ENCODE assay signal across 8 mouse cellular contexts in genomic region chr2:3512076-3512475, GRCm38 (mm10). TPM values are rescaled to one million over a fixed set of nuclear protein-coding genes. Genes with fewer than 3 reads are reported as not detected.
A peak's percentile ranks its signal among the peaks of the same experiment; 100 is the strongest.
DNase-seq lines count a peak whose midpoint lies in the region; ATAC-seq lines count a peak whose summit lies in the region.

No protein-coding gene starts in this region.

- peak overlapping the region; percentile 96 for H3K4me2 ChIP-seq in forebrain, embryonic 13.5 days
- H3K4me2 ChIP-seq in kidney, embryonic 16.5 days (replicated peaks; ENCODE audit: low read depth, low read length), result peak overlapping the region; percentile 78

- peaks cover 21% of the 10 kb centered on the region for H3K4me1 ChIP-seq in forebrain, embryonic 13.5 days
- peaks cover 13% of the 10 kb centered on the region; the same call in 1 of the 2 replicates for H3K4me1 ChIP-seq in kidney, embryonic 16.5 days (ENCODE audit: insufficient read depth, low read length)

- H3K9me3 ChIP-seq in forebrain, embryonic 13.5 days (replicated peaks), result no peaks in the 10 kb centered on the region
- no peaks in the 10 kb centered on the region for H3K9me3 ChIP-seq in kidney, embryonic 16.5 days (ENCODE audit: low read length)

- H3K4me3 ChIP-seq in forebrain, embryonic 13.5 days, result peak overlapping the region; percentile 86
- H3K4me3 ChIP-seq in kidney, embryonic 16.5 days (ENCODE audit: low read length), result peak overlapping the region; percentile 86

- no peak for ATAC-seq in forebrain, embryonic 13.5 days
- ATAC-seq in kidney, embryonic 16.5 days (ENCODE audit: low FRiP score, low TSS enrichment), result no peak
- ATAC-seq in frontal cortex, adult (ENCODE audit: low TSS enrichment), result no peak

- peak overlapping the region; percentile 78; the same call in 1 of the 2 replicates for H3K27ac ChIP-seq in forebrain, embryonic 13.5 days
- H3K27ac ChIP-seq in kidney, embryonic 16.5 days (ENCODE audit: low read length), result peak overlapping the region; percentile 84

- peaks cover 35% of the 10 kb centered on the region for H3K36me3 ChIP-seq in forebrain, embryonic 13.5 days (ENCODE audit: poor library complexity, severe bottlenecking)
- peaks cover 26% of the 10 kb centered on the region for H3K36me3 ChIP-seq in kidney, embryonic 16.5 days (ENCODE audit: insufficient read depth, low read length)

- no peaks in the 10 kb centered on the region for H3K27me3 ChIP-seq in forebrain, embryonic 13.5 days
- H3K27me3 ChIP-seq in kidney, embryonic 16.5 days (ENCODE audit: insufficient read depth, low read length), result no peaks in the 10 kb centered on the region

- 0% methylated on average over 15 of the region's 15 CpGs for WGBS in forebrain, embryonic 13.5 days
- 0% methylated on average over 15 of the region's 15 CpGs for WGBS in kidney, embryonic 16.5 days

- DNase-seq in spleen, adult 18-20 months, result peak; percentile 16 to 26
- no peak for DNase-seq in spleen, adult 12 weeks (ENCODE audit: low spot score)
- peak; percentile 69 for DNase-seq in c-Kit-positive CD71-positive TER-119-negative erythroid progenitor cells, embryonic 14.5 days (ENCODE audit: low read depth)
- peak; percentile 12 for DNase-seq in lung, postnatal 25 days (ENCODE audit: low spot score)
- DNase-seq in spleen, postnatal 4 days (ENCODE audit: low spot score in 2 of 2), result peak; percentile 43 to 76

- H3K9ac ChIP-seq in forebrain, embryonic 13.5 days, result peak overlapping the region; percentile 86
- peak overlapping the region; percentile 89 for H3K9ac ChIP-seq in kidney, embryonic 16.5 days (replicated peaks; ENCODE audit: low read length)

RNA-seq across cellular contexts. Expression of gene Gm45902, which starts 0.5 kb away (rescaled TPM):
- 7.8 and 9.2 TPM in 2 replicates for polyA plus RNA-seq in forebrain, embryonic 13.5 days (2015; fragmentation: Nextera tagmentation; extraction: Ambion mirVana)
- 5.1 and 5.9 TPM in 2 replicates for polyA plus RNA-seq in kidney, embryonic 16.5 days (2015; fragmentation: Nextera tagmentation; extraction: Ambion mirVana)

RNA-seq across cellular contexts. Expression of gene Hspa14, which starts 0.5 kb away (rescaled TPM):
- polyA plus RNA-seq in forebrain, embryonic 13.5 days (2015; fragmentation: Nextera tagmentation; extraction: Ambion mirVana), result 93.6 and 106 TPM in 2 replicates
- 119 and 124 TPM in 2 replicates for polyA plus RNA-seq in kidney, embryonic 16.5 days (2015; fragmentation: Nextera tagmentation; extraction: Ambion mirVana)

RNA-seq across cellular contexts. Expression of gene Cdnf, which starts 0.8 kb away (rescaled TPM):
- polyA plus RNA-seq in forebrain, embryonic 13.5 days (2015; fragmentation: Nextera tagmentation; extraction: Ambion mirVana), result 0.20 and 0.31 TPM in 2 replicates
- 0.19 and 0.27 TPM in 2 replicates for polyA plus RNA-seq in kidney, embryonic 16.5 days (2015; fragmentation: Nextera tagmentation; extraction: Ambion mirVana)

RNA-seq across cellular contexts. Expression of gene Suv39h2, which starts 37.2 kb away (rescaled TPM):
- polyA plus RNA-seq in forebrain, embryonic 13.5 days (2015; fragmentation: Nextera tagmentation; extraction: Ambion mirVana), result 27.0 and 28.6 TPM in 2 replicates
- polyA plus RNA-seq in kidney, embryonic 16.5 days (2015; fragmentation: Nextera tagmentation; extraction: Ambion mirVana), result 14.2 and 14.5 TPM in 2 replicates

RNA-seq across cellular contexts. Expression of gene Fam107b, which starts 58.2 kb away (rescaled TPM):
- 43.5 and 45.2 TPM in 2 replicates for polyA plus RNA-seq in forebrain, embryonic 13.5 days (2015; fragmentation: Nextera tagmentation; extraction: Ambion mirVana)
- polyA plus RNA-seq in kidney, embryonic 16.5 days (2015; fragmentation: Nextera tagmentation; extraction: Ambion mirVana), result 67.2 and 76.1 TPM in 2 replicates
